Mouse (Mus musculus) hindbrain, embryonic 14.5 days (tissue): ENCODE data around the gene Cops7b. TPM values are rescaled to one million over a fixed set of nuclear protein-coding genes. Genes with fewer than 3 reads are reported as not detected.

Experiments used
- microRNA-seq: library from miRNA; unstranded; fragments of <30 nt; microRNA quantifications from one replicate; pipeline ENCODE4, GENCODE M21; 2016
- polyA plus RNA-seq: library from polyadenylated mRNA; unstranded; fragments of >200 nt; fragmentation: Nextera tagmentation; extraction: Ambion mirVana; gene quantifications from 2 replicates; pipeline ENCODE4 v1.2.1, GENCODE M21; 2014

Cops7b gene
- polyA plus RNA-seq, 1 experiment from 2014 or later: 50.5 TPM

Small RNA genes lying within 50 kb of the gene (microRNA-seq; reads per million reads assigned to microRNA genes)
- gene Gm22955: not detected

Other genes starting within 250 kb of the Cops7b start
- gene Ncl, start 223.5 kb upstream of the Cops7b start, polyA plus RNA-seq: 144 and 145 TPM in 2 replicates
- gene Nmur1, start 156.7 kb upstream of the Cops7b start, polyA plus RNA-seq: not detected in 2 replicates
- not detected in 2 replicates for gene Tex44, start 156.6 kb upstream of the Cops7b start, polyA plus RNA-seq
- 1,567 and 1,692 TPM in 2 replicates for gene Ptma, start 56.2 kb upstream of the Cops7b start, polyA plus RNA-seq
- 96.6 and 112 TPM in 2 replicates for gene Pde6d, start 275 bp upstream of the Cops7b start, polyA plus RNA-seq
- 16.3 and 18.1 TPM in 2 replicates for gene Nppc, start 87.7 kb downstream of the Cops7b start, polyA plus RNA-seq
- gene Dis3l2, start 120.9 kb downstream of the Cops7b start, polyA plus RNA-seq: 38.5 and 38.9 TPM in 2 replicates